Mouse (Mus musculus) midbrain, embryonic 11.5 days (tissue): ENCODE measurements around the gene Gm4791. TPM values are rescaled to one million over a fixed set of nuclear protein-coding genes. Genes with fewer than 3 reads are reported as not detected.

Source experiments
- ATAC-seq: fragments of 200-750 bp; cut with Nextera tagmentation; 2 replicates; pipeline ENCODE4 v1.8.0; 2017; ENCODE audit warnings: moderate TSS enrichment, moderate library complexity; ENCODE audit not compliant: low FRiP score
- DNase-seq: peaks from one replicate; pipeline ENCODE4 v3.0.0; 2015; ENCODE audit warnings: low spot score; ENCODE audit errors: missing footprints
- H3K27ac ChIP-seq: fragments of 300-500 bp; sonication (generic); 2 replicates; pipeline ENCODE4 v1.5.1; 2014; ENCODE audit warnings: low read depth, low read length
- H3K27me3 ChIP-seq: fragments of 300-500 bp; sonication (generic); 2 replicates; pipeline ENCODE4 v1.6.1; 2014; ENCODE audit warnings: mild to moderate bottlenecking, low read length, moderate library complexity, mixed read lengths; ENCODE audit not compliant: control insufficient read depth, insufficient read depth
- H3K36me3 ChIP-seq: fragments of 300-500 bp; sonication (generic); 2 replicates; pipeline ENCODE4 v1.6.1; 2014; ENCODE audit warnings: mild to moderate bottlenecking, low read length, moderate library complexity, mixed read lengths; ENCODE audit not compliant: control insufficient read depth, insufficient read depth
- H3K4me1 ChIP-seq: fragments of 300-500 bp; sonication (generic); 2 replicates; pipeline ENCODE4 v1.6.1; 2014; ENCODE audit warnings: low read length; ENCODE audit not compliant: control insufficient read depth, insufficient read depth
- H3K4me2 ChIP-seq: fragments of 300-500 bp; sonication (generic); 2 replicates; pipeline ENCODE4 v1.6.1; 2014; ENCODE audit warnings: mild to moderate bottlenecking, moderate library complexity
- H3K4me3 ChIP-seq: fragments of 300-500 bp; sonication (generic); 2 replicates; pipeline ENCODE4 v1.5.1; 2014; ENCODE audit warnings: low read depth, low read length
- H3K9ac ChIP-seq: fragments of 300-500 bp; sonication (generic); 2 replicates; pipeline ENCODE4 v1.6.1; 2014; ENCODE audit warnings: low read length
- H3K9me3 ChIP-seq: fragments of 300-500 bp; sonication (generic); 2 replicates; pipeline ENCODE4 v1.6.1; 2016; ENCODE audit warnings: low read length; ENCODE audit not compliant: control insufficient read depth
- whole genome bisulfite sequencing: fragments of 180-500 bp; shearing (Covaris S2); extraction: QIAGEN DNeasy Blood & Tissue Kit; methylation state at CpG from one replicate; pipeline ENCODE4 v1.1.7; 2014; 5-methylcytosine and 5-hydroxymethylcytosine counted together
- polyA plus RNA-seq: library from polyadenylated mRNA; unstranded; fragments of >200 nt; fragmentation: Nextera tagmentation; extraction: Ambion mirVana; gene quantifications from 2 replicates; pipeline ENCODE4 v1.2.1, GENCODE M21; 2014

Gene Gm4791
- polyA plus RNA-seq, 1 experiment from 2014 or later, result not detected

- Histone ChIP-seq H3K4me3 (no peak overlapping the region), H3K9ac (no peak overlapping the region), H3K4me2 (no peak overlapping the region), H3K27me3 (no peaks in the 10 kb centered on the region), H3K9me3 (no peaks in the 10 kb centered on the region), H3K27ac (no peak overlapping the region), H3K4me1 (no peaks in the 10 kb centered on the region), H3K36me3 (no peaks in the 10 kb centered on the region)
- DNase-seq (no peak), ATAC-seq (no peak)
- WGBS, result 91% methylated on average over 6 of the region's 6 CpGs
These were observed 43.0 kb downstream of the Gm4791 start for GRCm38 (mm10) chr9:47041569-47041968.
